Mouse (Mus musculus): ENCODE data around the gene En1. TPM values are rescaled to one million over a fixed set of nuclear protein-coding genes. Genes with fewer than 3 reads are reported as not detected.

Gene En1
- polyA plus RNA-seq, 1 experiment, result 11.3 TPM

DNA sequence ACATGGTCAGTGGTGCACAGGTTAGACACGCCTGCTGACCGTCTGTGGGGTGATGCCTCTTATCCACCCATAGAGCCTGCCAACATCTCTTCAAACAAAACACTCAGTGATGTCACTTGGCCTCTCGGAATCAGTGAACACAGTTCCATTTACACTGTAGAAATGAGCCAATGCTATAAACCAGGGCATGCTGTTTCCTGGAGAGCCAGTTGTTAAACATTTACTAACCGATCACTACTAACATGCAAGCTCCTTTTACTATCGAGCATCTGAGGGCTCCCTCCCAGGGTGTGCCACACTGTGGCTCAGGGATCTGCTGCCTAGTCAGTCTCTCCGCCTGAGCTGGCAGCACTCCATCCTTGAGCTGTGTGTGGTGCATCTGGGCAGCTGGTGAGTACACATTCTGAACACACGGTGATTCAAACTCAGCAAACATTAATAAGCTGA, 52.8 kb downstream of the En1 start:
- no peaks in the 10 kb centered on the region for H3K4me1 ChIP-seq (ENCODE audit: control insufficient read depth, insufficient read depth, low read length)
- H3K27ac ChIP-seq (ENCODE audit: insufficient read depth, low read length), result no peak overlapping the region
- no peak overlapping the region for H3K4me3 ChIP-seq (ENCODE audit: insufficient read depth, low read length)
- TF ChIP-seq POLR2A (IDR thresholded peaks at IDR 0.05; ENCODE audit: low read depth, low read length) (no peak), CTCF (IDR thresholded peaks at IDR 0.05; ENCODE audit: borderline replicate concordance, insufficient read depth, low read length) (no peak)

Other genes with a start within 250 kb of the En1 start
- not detected in 2 replicates for gene Marco, start 97.4 kb upstream of the En1 start, polyA plus RNA-seq (2011; ENCODE audit: insufficient read length, low read depth, missing spikeins)

All from embryonic fibroblast, embryonic 13.5 days (primary cell).